Mouse (Mus musculus) kidney, postnatal 0 days (tissue): ENCODE data around the gene Prkce. TPM values are rescaled to one million over a fixed set of nuclear protein-coding genes. Genes with fewer than 3 reads are reported as not detected.

Source experiments
- ATAC-seq: fragments of 200-750 bp; cut with Nextera tagmentation; replicated peaks from 2 replicates; pipeline ENCODE4 v1.8.0; 2017; ENCODE audit warnings: low read depth, moderate number of reproducible peaks, moderate TSS enrichment, moderate library complexity; ENCODE audit not compliant: low FRiP score
- DNase-seq: peaks from one replicate; pipeline ENCODE4 v3.0.0-alpha.2; 2016; ENCODE audit warnings: low spot score
- H3K27ac ChIP-seq: fragments of 300-500 bp; sonication (generic); 2 replicates; pipeline ENCODE4 v1.5.1; 2014; ENCODE audit warnings: mild to moderate bottlenecking
- H3K27me3 ChIP-seq: fragments of 300-500 bp; sonication (generic); 2 replicates; pipeline ENCODE4 v1.6.1; 2014; ENCODE audit warnings: low read length, mixed read lengths; ENCODE audit not compliant: insufficient read depth
- H3K36me3 ChIP-seq: fragments of 300-500 bp; sonication (generic); 2 replicates; pipeline ENCODE4 v1.6.1; 2014; ENCODE audit warnings: low read length, mixed read lengths; ENCODE audit not compliant: insufficient read depth
- H3K4me1 ChIP-seq: fragments of 300-500 bp; sonication (generic); replicated peaks from 2 replicates; pipeline ENCODE4 v1.6.1; 2014; ENCODE audit warnings: antibody characterized with exemption, low read length, mixed read lengths; ENCODE audit not compliant: insufficient read depth
- H3K4me2 ChIP-seq: fragments of 300-500 bp; sonication (generic); 2 replicates; pipeline ENCODE4 v1.6.1; 2014; ENCODE audit warnings: mild to moderate bottlenecking, low read length, moderate library complexity, mixed read lengths
- H3K4me3 ChIP-seq: fragments of 300-500 bp; sonication (generic); replicated peaks from 2 replicates; pipeline ENCODE4 v1.5.1; 2014; ENCODE audit warnings: low read depth, low read length
- H3K9ac ChIP-seq: fragments of 300-500 bp; sonication (generic); 2 replicates; pipeline ENCODE4 v1.6.1; 2014; ENCODE audit warnings: low read depth, low read length
- H3K9me3 ChIP-seq: fragments of 300-500 bp; sonication (generic); replicated peaks from 2 replicates; pipeline ENCODE4 v1.6.1; 2016; ENCODE audit warnings: low read length, inconsistent platforms, mixed read lengths
- CTCF ChIP-seq: IDR thresholded peaks from 2 replicates; pipeline ENCODE4 v1.5.1; 2016; ENCODE audit warnings: antibody characterized with exemption, low read depth, mild to moderate bottlenecking, moderate library complexity
- WGBS: fragments of 180-500 bp; shearing (Covaris S2); extraction: QIAGEN DNeasy Blood & Tissue Kit; methylation state at CpG from one replicate; pipeline ENCODE4 v1.1.7; 2014; 5-methylcytosine and 5-hydroxymethylcytosine counted together
- polyA plus RNA-seq: library from polyadenylated mRNA; unstranded; fragments of >200 nt; fragmentation: Nextera tagmentation; extraction: Ambion mirVana; gene quantifications from 2 replicates; pipeline ENCODE4 v1.2.1, GENCODE M21; 2015

The Prkce gene
- polyA plus RNA-seq, 1 experiment from 2014 or later: 6.0 TPM

DNA sequence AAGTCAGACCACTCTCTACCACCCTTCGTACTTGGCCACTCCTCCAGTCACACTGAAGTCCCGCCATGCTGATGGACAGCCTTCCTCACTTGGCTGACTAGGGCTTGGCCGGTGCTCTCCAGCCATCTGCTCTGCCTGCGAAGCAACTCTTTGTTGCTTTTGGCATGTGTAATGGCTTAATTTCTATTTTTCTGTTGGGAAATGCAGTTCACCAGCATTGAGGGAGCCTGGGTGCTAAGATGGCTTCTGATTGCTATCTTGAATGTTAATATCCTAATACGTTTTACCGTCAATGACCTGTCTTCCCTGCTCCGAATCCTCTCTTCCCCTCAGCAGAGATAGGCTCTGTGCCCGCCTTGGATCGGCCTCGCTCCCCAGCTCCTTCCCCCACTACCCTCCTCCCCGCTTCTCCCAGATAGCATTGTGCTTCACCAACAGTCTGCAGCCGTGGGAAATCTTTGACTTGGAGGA lies 183.2 kb downstream of the Prkce start:
- Histone ChIP-seq H3K4me2 (peak overlapping the region; percentile 14), H3K9me3 (no peaks in the 10 kb centered on the region), H3K4me1 (peaks cover 18% of the 10 kb centered on the region), H3K36me3 (no peaks in the 10 kb centered on the region), H3K4me3 (no peak overlapping the region), H3K27ac (peak overlapping the region; percentile 47), H3K27me3 (no peaks in the 10 kb centered on the region), H3K9ac (no peak overlapping the region)
- ATAC-seq (no peak), DNase-seq (no peak)
- no peak for TF ChIP-seq CTCF
- 56% methylated on average over 12 of the region's 12 CpGs for WGBS

DNA sequence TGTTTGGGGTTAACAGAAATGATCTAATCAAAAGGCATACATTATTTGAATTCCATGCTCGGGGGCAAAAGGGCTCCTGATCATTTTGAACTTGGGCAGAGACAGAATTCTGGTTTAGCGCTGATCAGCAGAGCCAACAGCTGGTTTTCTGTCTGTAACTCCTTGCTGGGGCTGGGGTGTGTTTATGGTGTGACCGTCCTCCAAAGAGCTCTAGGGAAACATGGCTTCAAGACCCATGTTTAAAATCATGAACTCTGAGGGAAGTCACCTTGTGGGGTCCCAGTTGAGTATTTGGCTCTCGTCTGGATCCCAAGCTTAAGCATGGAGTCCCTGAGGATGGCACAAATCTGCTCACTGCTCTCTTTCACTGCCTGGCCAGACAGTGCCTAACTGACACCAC lies 183.7 kb downstream of the Prkce start:
- TF ChIP-seq CTCF: no peak
- Histone ChIP-seq H3K36me3 (no peaks in the 10 kb centered on the region), H3K9ac (no peak overlapping the region), H3K27me3 (no peaks in the 10 kb centered on the region), H3K4me1 (peaks cover 18% of the 10 kb centered on the region), H3K4me2 (peak overlapping the region; percentile 14), H3K27ac (peak overlapping the region; percentile 47), H3K4me3 (no peak overlapping the region), H3K9me3 (no peaks in the 10 kb centered on the region)
- no peak for DNase-seq
- no peak for ATAC-seq
- WGBS: 53% methylated on average over 4 of the region's 4 CpGs

DNA sequence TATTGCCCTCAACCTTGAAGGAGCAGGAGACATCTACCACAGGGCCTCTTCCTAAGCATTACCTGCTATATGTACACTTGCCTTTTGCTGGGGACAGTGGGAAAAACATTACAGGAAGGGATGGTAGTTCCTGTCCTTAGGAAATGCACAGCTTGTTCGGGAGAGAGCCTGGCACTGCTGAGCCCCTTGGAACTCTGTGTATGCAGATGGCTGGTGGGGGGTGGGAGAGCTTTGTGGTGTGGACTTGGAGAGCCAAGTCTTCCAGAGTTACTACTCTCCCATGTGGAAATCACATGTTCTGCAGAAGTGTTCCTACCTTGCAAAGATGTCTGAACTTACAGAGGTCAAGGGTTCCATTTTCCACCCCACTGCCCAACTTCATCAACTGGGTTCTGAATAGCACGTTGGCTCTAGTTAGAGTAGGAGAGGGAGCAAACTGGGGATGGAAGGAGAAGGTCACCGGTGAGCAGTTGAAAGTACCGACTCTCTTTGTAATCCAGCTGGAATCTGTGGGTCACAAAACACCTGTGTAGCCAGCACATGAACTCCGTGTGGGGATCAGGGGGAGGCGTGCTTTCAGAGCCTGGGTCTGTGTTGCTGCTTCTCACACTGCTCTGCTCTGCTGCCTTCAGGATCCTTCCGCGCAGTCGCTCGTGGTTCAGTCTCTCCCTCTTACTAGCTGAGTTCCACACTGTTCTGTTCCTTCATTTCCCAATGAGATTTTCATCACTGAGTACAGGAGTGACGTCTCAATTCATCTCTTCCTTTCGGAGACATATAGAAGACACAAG lies 184.9 kb downstream of the Prkce start:
- no peaks in the 10 kb centered on the region for H3K9me3 ChIP-seq
- 46% methylated on average over 12 of the region's 12 CpGs for WGBS

DNA sequence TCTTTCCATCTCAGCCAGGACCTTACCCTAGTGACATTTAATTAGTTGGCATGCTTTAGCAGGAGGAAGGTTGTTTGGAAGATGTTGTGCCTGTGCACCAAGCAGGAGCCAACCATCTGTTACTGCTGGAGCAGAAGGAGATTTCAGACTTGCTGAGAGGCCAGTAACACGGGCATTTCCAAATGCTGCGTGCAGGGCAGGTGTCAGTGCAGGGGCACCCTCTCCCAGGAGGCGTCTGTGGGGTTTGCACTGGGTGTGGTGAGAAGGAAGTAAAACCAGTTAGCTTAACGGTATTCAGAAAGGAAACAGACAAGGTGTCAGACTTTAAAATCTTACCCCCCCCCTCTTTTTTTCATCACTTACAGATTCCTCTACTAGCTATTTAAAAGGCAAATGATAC lies 186.1 kb downstream of the Prkce start:
- WGBS: 58% methylated on average over 4 of the region's 4 CpGs
- H3K4me2 ChIP-seq: no peak overlapping the region
- no peak overlapping the region for H3K9ac ChIP-seq
- H3K36me3 ChIP-seq: no peaks in the 10 kb centered on the region
- TF ChIP-seq CTCF: no peak
- peaks cover 18% of the 10 kb centered on the region for H3K4me1 ChIP-seq
- DNase-seq: no peak
- no peaks in the 10 kb centered on the region for H3K27me3 ChIP-seq
- H3K4me3 ChIP-seq: no peak overlapping the region
- no peaks in the 10 kb centered on the region for H3K9me3 ChIP-seq
- no peak for ATAC-seq
- no peak overlapping the region for H3K27ac ChIP-seq

More for the DNA sequence above, 184.9 kb downstream of the Prkce start:
- Histone ChIP-seq H3K27ac (no peak overlapping the region), H3K4me2 (no peak overlapping the region), H3K4me1 (peaks cover 18% of the 10 kb centered on the region), H3K4me3 (no peak overlapping the region), H3K27me3 (no peaks in the 10 kb centered on the region), H3K9ac (no peak overlapping the region), H3K36me3 (no peaks in the 10 kb centered on the region)
- ATAC-seq (peak; percentile 60), DNase-seq (no peak)
- no peak for TF ChIP-seq CTCF

DNA sequence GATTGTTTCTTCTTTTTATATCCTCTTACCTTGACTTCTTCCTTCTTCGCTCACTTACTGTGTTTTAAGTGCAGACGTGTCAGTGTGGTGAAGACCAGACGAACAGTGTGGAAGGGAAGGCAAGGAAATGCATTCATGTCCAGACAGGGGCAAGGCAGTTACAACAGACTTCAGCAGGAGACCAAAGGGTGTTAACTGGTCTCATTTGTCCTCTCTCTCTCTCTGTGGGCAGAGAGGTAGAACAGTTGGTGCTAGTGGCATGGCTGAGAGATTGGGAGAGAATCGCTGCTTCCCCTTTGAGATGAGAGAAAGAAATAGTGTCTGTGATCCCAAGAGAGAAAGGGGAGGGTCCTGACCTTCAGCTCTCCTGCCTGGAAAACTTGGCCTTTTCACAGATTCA lies 186.5 kb downstream of the Prkce start:
- peaks cover 18% of the 10 kb centered on the region for H3K4me1 ChIP-seq
- no peaks in the 10 kb centered on the region for H3K27me3 ChIP-seq
- H3K4me3 ChIP-seq: no peak overlapping the region
- no peak overlapping the region for H3K27ac ChIP-seq
- 84% methylated on average over 4 of the region's 4 CpGs for WGBS
- no peak overlapping the region for H3K9ac ChIP-seq
- no peaks in the 10 kb centered on the region for H3K9me3 ChIP-seq
- ATAC-seq: no peak
- no peak for DNase-seq
- TF ChIP-seq CTCF: no peak
- H3K36me3 ChIP-seq: no peaks in the 10 kb centered on the region
- H3K4me2 ChIP-seq: no peak overlapping the region

DNA sequence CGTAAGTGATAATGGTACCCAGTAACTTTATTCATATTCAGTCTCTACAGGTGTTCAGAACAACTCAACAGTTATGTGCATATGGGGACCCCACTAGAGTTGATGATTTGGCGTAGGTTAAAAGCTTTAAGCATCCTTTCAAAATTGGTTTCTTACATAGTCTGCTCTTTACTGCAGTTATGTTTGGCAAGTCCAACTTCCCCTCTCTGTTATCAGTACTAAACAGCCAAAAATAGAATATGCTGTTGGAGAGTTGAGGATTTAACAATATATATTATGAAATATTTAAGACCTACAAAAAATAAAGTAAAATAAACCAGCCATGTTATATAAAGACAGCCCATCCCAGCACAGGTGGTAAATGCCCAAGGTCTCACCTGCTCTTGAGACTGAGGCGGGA lies 187.3 kb downstream of the Prkce start:
- TF ChIP-seq CTCF: no peak
- ATAC-seq: no peak
- no peak overlapping the region for H3K9ac ChIP-seq
- H3K27me3 ChIP-seq: no peaks in the 10 kb centered on the region
- H3K9me3 ChIP-seq: no peaks in the 10 kb centered on the region
- peaks cover 18% of the 10 kb centered on the region for H3K4me1 ChIP-seq
- H3K36me3 ChIP-seq: no peaks in the 10 kb centered on the region
- no peak overlapping the region for H3K4me2 ChIP-seq
- 88% methylated on average over 3 of the region's 3 CpGs for WGBS
- H3K4me3 ChIP-seq: no peak overlapping the region
- no peak for DNase-seq
- H3K27ac ChIP-seq: no peak overlapping the region

DNA sequence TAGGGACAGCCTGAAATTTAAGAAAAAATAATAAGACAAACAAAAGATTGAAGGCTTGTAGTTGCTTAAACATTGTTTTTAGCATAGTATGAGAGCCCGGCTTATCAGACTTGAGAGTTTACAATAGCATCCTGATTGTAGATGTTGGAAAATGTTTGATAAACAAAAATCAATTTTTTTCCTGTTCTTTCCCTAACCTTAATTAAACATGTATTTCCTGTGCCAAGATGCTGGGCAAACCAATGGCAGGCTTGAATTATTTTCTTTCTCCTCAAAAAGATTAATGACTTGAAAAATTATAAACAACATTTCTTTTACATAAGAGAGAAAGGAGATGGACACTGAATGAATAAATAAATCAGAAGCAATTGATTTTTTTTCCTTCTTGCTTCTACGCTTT lies 187.7 kb downstream of the Prkce start:
- DNase-seq: no peak
- no peak overlapping the region for H3K27ac ChIP-seq
- no peak overlapping the region for H3K4me3 ChIP-seq
- TF ChIP-seq CTCF: no peak
- H3K27me3 ChIP-seq: no peaks in the 10 kb centered on the region
- H3K4me1 ChIP-seq: peaks cover 18% of the 10 kb centered on the region
- H3K9me3 ChIP-seq: no peaks in the 10 kb centered on the region
- WGBS: 86% methylated on average over 2 of the region's 2 CpGs
- H3K9ac ChIP-seq: no peak overlapping the region
- H3K36me3 ChIP-seq: no peaks in the 10 kb centered on the region
- H3K4me2 ChIP-seq: no peak overlapping the region
- ATAC-seq: no peak
